Mouse (Mus musculus) midbrain, postnatal 0 days (tissue): ENCODE results near the gene Tll1. TPM values are rescaled to one million over a fixed set of nuclear protein-coding genes. Genes with fewer than 3 reads are reported as not detected.

Source experiments
- ATAC-seq: fragments of 200-750 bp; cut with Nextera tagmentation; 2 replicates; pipeline ENCODE4 v1.8.0; 2017; ENCODE audit warnings: moderate number of reproducible peaks, mild to moderate bottlenecking, moderate TSS enrichment, moderate library complexity; ENCODE audit not compliant: low FRiP score
- DNase-seq: peaks from one replicate; pipeline ENCODE4 v3.0.0-alpha.2; 2015; ENCODE audit warnings: low spot score
- H3K27ac ChIP-seq: fragments of 300-500 bp; sonication (generic); 2 replicates; pipeline ENCODE4 v1.5.1; 2014; ENCODE audit warnings: low read depth, mild to moderate bottlenecking, low read length, mixed read lengths
- H3K27me3 ChIP-seq: fragments of 300-500 bp; sonication (generic); 2 replicates; pipeline ENCODE4 v1.6.1; 2014; ENCODE audit warnings: low read length, control low read depth, mixed read lengths; ENCODE audit not compliant: insufficient read depth
- H3K36me3 ChIP-seq: fragments of 300-500 bp; sonication (generic); 2 replicates; pipeline ENCODE4 v1.6.1; 2014; ENCODE audit warnings: low read length, control low read depth, mixed read lengths; ENCODE audit not compliant: insufficient read depth
- H3K4me1 ChIP-seq: fragments of 300-500 bp; sonication (generic); 2 replicates; pipeline ENCODE4 v1.6.1; 2014; ENCODE audit warnings: mild to moderate bottlenecking, control low read depth, antibody characterized with exemption, low read length, mixed read lengths; ENCODE audit not compliant: insufficient read depth
- H3K4me2 ChIP-seq: fragments of 300-500 bp; sonication (generic); 2 replicates; pipeline ENCODE4 v1.6.1; 2014; ENCODE audit warnings: low read depth, mild to moderate bottlenecking, low read length, mixed read lengths; ENCODE audit not compliant: poor library complexity, severe bottlenecking
- H3K4me3 ChIP-seq: fragments of 300-500 bp; sonication (generic); 2 replicates; pipeline ENCODE4 v1.5.1; 2014; ENCODE audit warnings: low read depth, mild to moderate bottlenecking, low read length, moderate library complexity
- H3K9ac ChIP-seq: fragments of 300-500 bp; sonication (generic); replicated peaks from 2 replicates; pipeline ENCODE4 v1.6.1; 2014; ENCODE audit warnings: mild to moderate bottlenecking, low read length, moderate library complexity, mixed read lengths; ENCODE audit not compliant: poor library complexity, severe bottlenecking
- H3K9me3 ChIP-seq: fragments of 300-500 bp; sonication (generic); 2 replicates; pipeline ENCODE4 v1.6.1; 2016; ENCODE audit warnings: low read length, control low read depth
- CTCF ChIP-seq: IDR thresholded peaks from 2 replicates; pipeline ENCODE4 v1.5.1; 2016; ENCODE audit warnings: antibody characterized with exemption, mild to moderate bottlenecking
- WGBS: fragments of 180-500 bp; shearing (Covaris S2); extraction: QIAGEN DNeasy Blood & Tissue Kit; methylation state at CpG from one replicate; pipeline ENCODE4 v1.1.7; 2014; 5-methylcytosine and 5-hydroxymethylcytosine counted together
- polyA plus RNA-seq: library from polyadenylated mRNA; unstranded; fragments of >200 nt; fragmentation: Nextera tagmentation; extraction: Ambion mirVana; gene quantifications from 2 replicates; pipeline ENCODE4 v1.2.1, GENCODE M21; 2015
- total RNA-seq: library from RNA; depleted of rRNA; stranded (reverse); fragments of >200 nt; gene quantifications from 2 replicates; pipeline ENCODE4 v1.2.3, GENCODE M21; 2014

Gene Tll1
- total and polyA plus RNA-seq, 2 experiments from 2014 or later, result 1.6 to 4.7 TPM

- DNase-seq (no peak), ATAC-seq (no peak)
- Histone ChIP-seq H3K4me1 (no peaks in the 10 kb centered on the region), H3K9me3 (no peaks in the 10 kb centered on the region), H3K9ac (no peak overlapping the region), H3K27ac (no peak overlapping the region), H3K4me2 (no peak overlapping the region), H3K27me3 (no peaks in the 10 kb centered on the region), H3K4me3 (no peak overlapping the region), H3K36me3 (no peaks in the 10 kb centered on the region)
- WGBS, result 57% methylated on average over 3 of the region's 3 CpGs
- TF ChIP-seq CTCF, result no peak
Observed at GRCm38 (mm10) chr8:64048556-64048955, 157.5 kb downstream of the Tll1 start.

- Histone ChIP-seq H3K4me2 (no peak overlapping the region), H3K36me3 (no peaks in the 10 kb centered on the region), H3K4me3 (no peak overlapping the region), H3K9me3 (no peaks in the 10 kb centered on the region), H3K4me1 (no peaks in the 10 kb centered on the region), H3K27ac (no peak overlapping the region), H3K27me3 (no peaks in the 10 kb centered on the region), H3K9ac (no peak overlapping the region)
- ATAC-seq (no peak), DNase-seq (peak; percentile 3)
- WGBS, result 64% methylated on average over 9 of the region's 9 CpGs
- TF ChIP-seq CTCF, result no peak
Observed at GRCm38 (mm10) chr8:64047963-64048505, 158.0 kb downstream of the Tll1 start.

- H3K4me2 ChIP-seq, result no peak overlapping the region
- no peaks in the 10 kb centered on the region for H3K27me3 ChIP-seq
- no peak for TF ChIP-seq CTCF
- no peaks in the 10 kb centered on the region for H3K9me3 ChIP-seq
- no peak overlapping the region for H3K4me3 ChIP-seq
- H3K9ac ChIP-seq, result no peak overlapping the region
- DNase-seq (no peak), ATAC-seq (no peak)
- 84% methylated on average over 6 of the region's 6 CpGs for WGBS
- no peaks in the 10 kb centered on the region for H3K4me1 ChIP-seq
- H3K27ac ChIP-seq, result no peak overlapping the region
- H3K36me3 ChIP-seq, result no peaks in the 10 kb centered on the region
Observed at GRCm38 (mm10) chr8:64041303-64041884, 164.7 kb downstream of the Tll1 start.

- Histone ChIP-seq H3K4me2 (no peak overlapping the region), H3K27ac (no peak overlapping the region), H3K36me3 (no peaks in the 10 kb centered on the region), H3K9ac (no peak overlapping the region), H3K9me3 (no peaks in the 10 kb centered on the region), H3K4me3 (no peak overlapping the region), H3K4me1 (no peaks in the 10 kb centered on the region), H3K27me3 (no peaks in the 10 kb centered on the region)
- ATAC-seq (no peak), DNase-seq (no peak)
- TF ChIP-seq CTCF, result no peak
- 96% methylated on average over 4 of the region's 4 CpGs for WGBS
Observed at GRCm38 (mm10) chr8:64030672-64031385, 175.2 kb downstream of the Tll1 start.

- no peaks in the 10 kb centered on the region for H3K9me3 ChIP-seq
- DNase-seq (no peak), ATAC-seq (no peak)
- no peaks in the 10 kb centered on the region for H3K27me3 ChIP-seq
- H3K27ac ChIP-seq, result no peak overlapping the region
- no peak overlapping the region for H3K4me3 ChIP-seq
- H3K9ac ChIP-seq, result no peak overlapping the region
- H3K4me1 ChIP-seq, result no peaks in the 10 kb centered on the region
- H3K36me3 ChIP-seq, result no peaks in the 10 kb centered on the region
- no peak for TF ChIP-seq CTCF
- H3K4me2 ChIP-seq, result no peak overlapping the region
Observed at GRCm38 (mm10) chr8:64030081-64030480, 176.0 kb downstream of the Tll1 start.

GRCm38 (mm10) chr8:64029525-64029924 lies 176.5 kb downstream of the Tll1 start:
- no peaks in the 10 kb centered on the region for H3K9me3 ChIP-seq

More at GRCm38 (mm10) chr8:64029525-64029924, 176.5 kb downstream of the Tll1 start:
- ATAC-seq, result no peak
- WGBS, result 85% methylated on average over 3 of the region's 3 CpGs
- TF ChIP-seq CTCF, result no peak
- Histone ChIP-seq H3K27ac (no peak overlapping the region), H3K4me1 (no peaks in the 10 kb centered on the region), H3K4me3 (no peak overlapping the region), H3K36me3 (no peaks in the 10 kb centered on the region), H3K4me2 (no peak overlapping the region), H3K9ac (no peak overlapping the region), H3K27me3 (no peaks in the 10 kb centered on the region)
- no peak for DNase-seq
